Mouse (Mus musculus) heart, postnatal 0 days (tissue): ENCODE measurements around the gene Selenoi.

Experiments
- CTCF ChIP-seq: IDR thresholded peaks from 2 replicates; pipeline ENCODE4 v1.5.1; 2016; ENCODE audit warnings: antibody characterized with exemption, control low read depth, low read depth
- EP300 ChIP-seq: IDR thresholded peaks from 2 replicates; pipeline ENCODE4 v1.6.1; 2016; ENCODE audit warnings: antibody characterized with exemption, low read depth

- TF ChIP-seq CTCF (no peak), EP300 (no peak)
These were observed 13.6 kb downstream of the Selenoi start for GRCm38 (mm10) chr5:30245861-30246416.
